Mouse (Mus musculus) heart, adult 2 months (tissue): Measurements from ENCODE around the gene Vwf.

ENCODE experiments used
- CTCF ChIP-seq: fragments of 200-600 bp; IDR thresholded peaks from 2 replicates; pipeline ENCODE4 v1.8.1; 2022; ENCODE audit warnings: antibody characterized with exemption, mild to moderate bottlenecking, moderate library complexity
- EP300 ChIP-seq: fragments of 200-500 bp; IDR thresholded peaks from 2 replicates; pipeline ENCODE4 v1.6.1; 2011; ENCODE audit warnings: low read depth, low read length, control low read depth; ENCODE audit not compliant: insufficient read depth
- POLR2A ChIP-seq: fragments of 200-500 bp; IDR thresholded peaks from 2 replicates; pipeline ENCODE4 v1.6.1; 2011; ENCODE audit warnings: mild to moderate bottlenecking, low read depth, low read length, control low read depth; ENCODE audit not compliant: insufficient read depth

DNA sequence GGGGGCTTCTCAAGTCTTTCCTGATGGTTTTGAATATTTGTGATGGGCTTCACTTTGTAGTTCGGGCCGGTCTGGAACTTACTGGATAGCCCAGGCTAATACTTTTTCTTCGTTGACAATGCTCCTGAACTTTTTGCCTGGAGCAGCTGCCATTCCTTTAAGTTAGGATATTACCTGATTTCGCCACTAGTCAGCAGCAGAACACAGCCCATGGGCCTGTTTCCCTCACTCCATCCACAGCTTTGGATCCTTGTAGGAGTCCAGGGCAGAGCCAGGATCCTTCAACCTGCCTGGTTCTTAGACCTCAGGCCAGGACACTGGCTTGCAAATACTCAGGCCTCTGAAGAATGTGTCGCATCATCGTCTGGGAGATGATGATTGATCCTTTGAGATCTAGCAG is 74.2 kb downstream of the Vwf start:
- TF ChIP-seq CTCF: peak; percentile 62
- no peak for TF ChIP-seq POLR2A
- TF ChIP-seq EP300: no peak
